Mouse (Mus musculus): ENCODE measurements around the gene Hmcn1. TPM values are rescaled to one million over a fixed set of nuclear protein-coding genes. Genes with fewer than 3 reads are reported as not detected.

Gene Hmcn1
- polyA plus RNA-seq, 1 experiment from 2014 or later = 3.3 TPM

DNA sequence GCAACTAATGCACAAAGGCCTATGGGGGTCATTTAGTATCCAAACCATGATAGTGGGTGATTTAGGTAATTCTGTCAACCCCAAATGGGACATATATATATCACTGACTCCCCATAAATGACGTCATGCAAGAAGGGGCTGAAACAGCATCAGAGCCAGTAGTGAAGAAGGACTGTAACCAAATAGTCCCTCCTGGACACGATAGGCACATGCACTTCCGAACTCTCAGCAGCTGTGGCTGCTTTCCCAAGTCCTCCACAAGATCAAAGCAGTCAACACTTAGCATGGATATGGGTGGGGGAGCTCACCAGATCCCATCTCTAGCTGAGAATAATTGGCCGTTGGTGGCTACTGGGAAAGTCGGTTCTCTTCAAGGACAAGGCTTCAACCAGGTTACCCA lies 42.2 kb downstream of the Hmcn1 start:
- Histone ChIP-seq H3K4me2 (ENCODE audit: low read depth, low read length) (no peak overlapping the region), H3K9me3 (ENCODE audit: control insufficient read depth, low read length) (no peaks in the 10 kb centered on the region), H3K36me3 (ENCODE audit: control insufficient read depth, insufficient read depth, low read length) (no peaks in the 10 kb centered on the region), H3K9ac (ENCODE audit: low read depth, low read length) (no peak overlapping the region), H3K4me3 (ENCODE audit: low read length) (no peak overlapping the region), H3K27me3 (replicated peaks; ENCODE audit: control insufficient read depth, insufficient read depth, low read length) (no peaks in the 10 kb centered on the region), H3K27ac (ENCODE audit: low read length) (no peak overlapping the region), H3K4me1 (ENCODE audit: control insufficient read depth, insufficient read depth, low read length) (0 out of 2 replicates have a peak, but pooled peaks cover 3% of the 10 kb centered on the region)
- ATAC-seq = no peak
- 93% methylated on average over 5 of the region's 5 CpGs for WGBS

DNA sequence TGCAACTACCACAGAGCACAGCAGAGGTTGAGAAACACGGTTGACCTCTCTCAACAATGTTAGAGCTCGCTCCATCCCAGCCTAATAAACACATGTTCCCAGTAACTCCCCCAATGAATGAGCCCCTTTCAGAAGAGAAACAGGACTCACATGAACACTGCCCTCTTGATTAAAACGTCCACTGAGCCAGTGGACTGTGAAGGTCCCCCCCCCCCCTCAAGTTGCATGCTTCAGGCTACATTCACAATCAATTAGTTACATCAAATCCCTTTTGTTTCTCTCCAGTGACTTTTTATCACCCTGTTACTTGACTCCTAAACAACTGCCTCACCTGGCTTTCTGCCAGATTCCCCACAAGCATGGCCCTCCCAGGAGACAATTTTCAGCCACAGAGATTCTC lies 43.2 kb downstream of the Hmcn1 start:
- no peak overlapping the region for H3K4me2 ChIP-seq (ENCODE audit: low read depth, low read length)
- no peak overlapping the region for H3K9ac ChIP-seq (ENCODE audit: low read depth, low read length)
- H3K4me1 ChIP-seq (ENCODE audit: control insufficient read depth, insufficient read depth, low read length) = 0 out of 2 replicates have a peak, but pooled peaks cover 3% of the 10 kb centered on the region
- H3K27ac ChIP-seq (ENCODE audit: low read length) = no peak overlapping the region
- WGBS = 35% methylated on average over 3 of the region's 3 CpGs
- no peaks in the 10 kb centered on the region for H3K9me3 ChIP-seq (ENCODE audit: control insufficient read depth, low read length)
- H3K4me3 ChIP-seq (ENCODE audit: low read length) = no peak overlapping the region
- H3K36me3 ChIP-seq (ENCODE audit: control insufficient read depth, insufficient read depth, low read length) = no peaks in the 10 kb centered on the region
- H3K27me3 ChIP-seq (replicated peaks; ENCODE audit: control insufficient read depth, insufficient read depth, low read length) = no peaks in the 10 kb centered on the region
- no peak for ATAC-seq

DNA sequence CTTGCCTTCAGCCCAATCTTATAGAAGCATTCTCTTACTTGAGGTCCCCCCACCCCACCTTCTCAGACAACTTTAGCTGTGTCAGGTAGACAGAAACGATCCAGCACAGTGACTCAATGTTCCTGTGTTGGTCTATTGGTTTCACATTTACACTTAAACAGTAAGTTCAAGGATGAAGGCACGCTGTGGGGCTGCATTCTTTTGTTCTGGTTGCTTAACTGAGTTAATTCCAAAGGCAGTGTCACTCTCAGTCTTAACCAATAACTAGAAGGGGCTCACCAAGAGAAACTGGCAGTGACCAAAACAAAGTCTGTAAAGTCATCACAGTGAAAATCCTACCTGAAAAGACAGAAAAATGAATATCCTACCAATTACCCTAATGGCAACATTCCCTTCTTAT lies 44.3 kb downstream of the Hmcn1 start:
- Histone ChIP-seq H3K9ac (ENCODE audit: low read depth, low read length) (no peak overlapping the region), H3K27ac (ENCODE audit: low read length) (no peak overlapping the region), H3K4me3 (ENCODE audit: low read length) (no peak overlapping the region), H3K27me3 (replicated peaks; ENCODE audit: control insufficient read depth, insufficient read depth, low read length) (no peaks in the 10 kb centered on the region), H3K9me3 (ENCODE audit: control insufficient read depth, low read length) (no peaks in the 10 kb centered on the region), H3K36me3 (ENCODE audit: control insufficient read depth, insufficient read depth, low read length) (no peaks in the 10 kb centered on the region), H3K4me1 (ENCODE audit: control insufficient read depth, insufficient read depth, low read length) (0 out of 2 replicates have a peak, but pooled peaks cover 3% of the 10 kb centered on the region), H3K4me2 (ENCODE audit: low read depth, low read length) (no peak overlapping the region)
- WGBS = 80% methylated on average over 2 of the region's 2 CpGs
- no peak for ATAC-seq

- Histone ChIP-seq H3K4me1 (ENCODE audit: control insufficient read depth, insufficient read depth, low read length) (no peaks in the 10 kb centered on the region), H3K27me3 (replicated peaks; ENCODE audit: control insufficient read depth, insufficient read depth, low read length) (no peaks in the 10 kb centered on the region), H3K9ac (ENCODE audit: low read depth, low read length) (no peak overlapping the region), H3K4me2 (ENCODE audit: low read depth, low read length) (no peak overlapping the region), H3K27ac (ENCODE audit: low read length) (no peak overlapping the region), H3K9me3 (ENCODE audit: control insufficient read depth, low read length) (no peaks in the 10 kb centered on the region), H3K4me3 (ENCODE audit: low read length) (no peak overlapping the region), H3K36me3 (ENCODE audit: control insufficient read depth, insufficient read depth, low read length) (no peaks in the 10 kb centered on the region)
- WGBS = 26% methylated on average over 2 of the region's 2 CpGs
- no peak for ATAC-seq
Measured at GRCm38 (mm10) chr1:150943601-150944000, 49.6 kb downstream of the Hmcn1 start.

- Histone ChIP-seq H3K4me2 (ENCODE audit: low read depth, low read length) (no peak overlapping the region), H3K4me3 (ENCODE audit: low read length) (no peak overlapping the region), H3K9ac (ENCODE audit: low read depth, low read length) (no peak overlapping the region), H3K9me3 (ENCODE audit: control insufficient read depth, low read length) (no peaks in the 10 kb centered on the region), H3K36me3 (ENCODE audit: control insufficient read depth, insufficient read depth, low read length) (no peaks in the 10 kb centered on the region), H3K27me3 (replicated peaks; ENCODE audit: control insufficient read depth, insufficient read depth, low read length) (no peaks in the 10 kb centered on the region), H3K27ac (ENCODE audit: low read length) (no peak overlapping the region), H3K4me1 (ENCODE audit: control insufficient read depth, insufficient read depth, low read length) (no peaks in the 10 kb centered on the region)
- no peak for ATAC-seq
- 81% methylated on average over 2 of the region's 2 CpGs for WGBS
Measured at GRCm38 (mm10) chr1:150942143-150942542, 51.1 kb downstream of the Hmcn1 start.

- H3K27me3 ChIP-seq (replicated peaks; ENCODE audit: control insufficient read depth, insufficient read depth, low read length) = no peaks in the 10 kb centered on the region
- no peaks in the 10 kb centered on the region for H3K4me1 ChIP-seq (ENCODE audit: control insufficient read depth, insufficient read depth, low read length)
- ATAC-seq = peak; percentile 64
- no peak overlapping the region for H3K4me3 ChIP-seq (ENCODE audit: low read length)
- WGBS = 41% methylated on average over 4 of the region's 4 CpGs
- H3K27ac ChIP-seq (ENCODE audit: low read length) = no peak overlapping the region
- H3K36me3 ChIP-seq (ENCODE audit: control insufficient read depth, insufficient read depth, low read length) = no peaks in the 10 kb centered on the region
- no peaks in the 10 kb centered on the region for H3K9me3 ChIP-seq (ENCODE audit: control insufficient read depth, low read length)
- no peak overlapping the region for H3K4me2 ChIP-seq (ENCODE audit: low read depth, low read length)
- H3K9ac ChIP-seq (ENCODE audit: low read depth, low read length) = no peak overlapping the region
Measured at GRCm38 (mm10) chr1:150936821-150937220, 56.4 kb downstream of the Hmcn1 start.

- no peaks in the 10 kb centered on the region for H3K9me3 ChIP-seq (ENCODE audit: control insufficient read depth, low read length)
- no peak overlapping the region for H3K27ac ChIP-seq (ENCODE audit: low read length)
- ATAC-seq = no peak
- H3K9ac ChIP-seq (ENCODE audit: low read depth, low read length) = no peak overlapping the region
- H3K36me3 ChIP-seq (ENCODE audit: control insufficient read depth, insufficient read depth, low read length) = no peaks in the 10 kb centered on the region
- no peaks in the 10 kb centered on the region for H3K27me3 ChIP-seq (replicated peaks; ENCODE audit: control insufficient read depth, insufficient read depth, low read length)
- peak overlapping the region; percentile 33; the same call in 1 of the 2 replicates for H3K4me2 ChIP-seq (ENCODE audit: low read depth, low read length)
- WGBS = 45% methylated on average over 9 of the region's 9 CpGs
- no peak overlapping the region for H3K4me3 ChIP-seq (ENCODE audit: low read length)
- H3K4me1 ChIP-seq (ENCODE audit: control insufficient read depth, insufficient read depth, low read length) = no peaks in the 10 kb centered on the region
Measured at GRCm38 (mm10) chr1:150933616-150934015, 59.6 kb downstream of the Hmcn1 start.

DNA sequence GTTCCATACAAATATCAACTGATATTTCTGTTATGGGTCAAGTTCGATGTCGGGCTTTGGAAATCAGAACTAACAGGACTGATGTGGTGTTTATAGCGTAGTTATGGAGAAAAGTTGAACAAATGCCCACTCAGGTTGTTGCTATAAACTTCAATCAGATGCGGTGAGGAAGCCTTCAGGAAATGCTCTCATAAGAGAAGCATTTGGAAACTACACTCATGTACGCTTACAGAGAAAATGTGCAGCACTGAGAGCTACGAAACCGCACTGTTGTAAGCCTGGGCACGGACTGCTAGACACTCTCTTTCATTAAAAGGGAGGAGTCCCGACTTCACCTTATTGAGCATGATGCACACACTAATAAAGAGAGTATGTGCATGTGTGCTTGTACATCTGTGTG lies 72.4 kb downstream of the Hmcn1 start:
- ATAC-seq = no peak
- no peaks in the 10 kb centered on the region for H3K9me3 ChIP-seq (ENCODE audit: control insufficient read depth, low read length)
- WGBS = 81% methylated on average over 9 of the region's 9 CpGs
- no peaks in the 10 kb centered on the region for H3K36me3 ChIP-seq (ENCODE audit: control insufficient read depth, insufficient read depth, low read length)
- H3K27me3 ChIP-seq (replicated peaks; ENCODE audit: control insufficient read depth, insufficient read depth, low read length) = no peaks in the 10 kb centered on the region
- no peak overlapping the region for H3K4me2 ChIP-seq (ENCODE audit: low read depth, low read length)
- no peak overlapping the region for H3K4me3 ChIP-seq (ENCODE audit: low read length)
- no peak overlapping the region for H3K27ac ChIP-seq (ENCODE audit: low read length)
- no peaks in the 10 kb centered on the region for H3K4me1 ChIP-seq (ENCODE audit: control insufficient read depth, insufficient read depth, low read length)
- H3K9ac ChIP-seq (ENCODE audit: low read depth, low read length) = no peak overlapping the region

DNA sequence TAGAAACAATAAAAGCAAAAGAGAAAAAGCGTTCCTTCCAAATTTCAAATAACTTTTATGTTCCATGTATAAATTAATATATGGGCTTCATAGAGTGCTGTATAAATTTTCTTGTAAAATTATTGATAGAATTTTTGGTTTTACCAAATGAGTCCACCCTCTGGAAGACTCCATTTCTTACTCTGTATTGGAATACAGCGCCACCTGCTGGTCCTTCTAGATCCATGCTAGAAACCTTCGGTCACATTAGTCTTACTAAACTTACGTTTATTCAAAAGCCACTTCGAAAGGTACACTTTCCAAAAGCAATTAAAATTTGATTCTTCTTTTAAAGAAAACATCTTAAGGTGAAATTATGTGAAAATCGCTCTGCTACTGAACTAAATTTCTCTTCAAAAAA lies 73.0 kb downstream of the Hmcn1 start:
- no peak overlapping the region for H3K4me2 ChIP-seq (ENCODE audit: low read depth, low read length)
- 45% methylated on average over 6 of the region's 6 CpGs for WGBS
- no peaks in the 10 kb centered on the region for H3K36me3 ChIP-seq (ENCODE audit: control insufficient read depth, insufficient read depth, low read length)
- ATAC-seq = no peak
- no peak overlapping the region for H3K4me3 ChIP-seq (ENCODE audit: low read length)
- H3K9ac ChIP-seq (ENCODE audit: low read depth, low read length) = no peak overlapping the region
- H3K4me1 ChIP-seq (ENCODE audit: control insufficient read depth, insufficient read depth, low read length) = no peaks in the 10 kb centered on the region
- no peak overlapping the region for H3K27ac ChIP-seq (ENCODE audit: low read length)
- no peaks in the 10 kb centered on the region for H3K27me3 ChIP-seq (replicated peaks; ENCODE audit: control insufficient read depth, insufficient read depth, low read length)
- no peaks in the 10 kb centered on the region for H3K9me3 ChIP-seq (ENCODE audit: control insufficient read depth, low read length)

DNA sequence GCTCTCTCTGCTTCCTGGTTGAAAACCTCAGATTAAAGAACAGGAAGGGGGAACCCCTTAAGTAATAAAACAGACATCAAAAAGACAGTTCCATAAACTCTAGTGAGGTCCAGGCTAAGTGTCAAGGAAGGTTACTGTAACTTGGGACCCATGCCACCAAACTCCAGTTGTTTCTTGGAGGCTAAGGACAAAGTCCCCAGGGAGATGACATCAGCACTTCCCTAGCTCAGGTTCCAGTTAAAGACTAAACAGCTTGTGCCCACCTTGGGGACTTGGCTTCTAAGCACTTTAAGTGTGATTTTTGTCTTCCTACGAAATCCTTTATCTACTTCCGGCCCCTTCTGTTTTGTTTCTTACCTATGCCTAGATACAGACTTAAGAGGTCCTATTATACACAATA lies 78.3 kb downstream of the Hmcn1 start:
- WGBS = 63% methylated on average over 2 of the region's 2 CpGs
- Histone ChIP-seq H3K27me3 (replicated peaks; ENCODE audit: control insufficient read depth, insufficient read depth, low read length) (no peaks in the 10 kb centered on the region), H3K4me3 (ENCODE audit: low read length) (no peak overlapping the region), H3K4me1 (ENCODE audit: control insufficient read depth, insufficient read depth, low read length) (no peaks in the 10 kb centered on the region; the same call in 1 of the 2 replicates), H3K27ac (ENCODE audit: low read length) (no peak overlapping the region), H3K36me3 (ENCODE audit: control insufficient read depth, insufficient read depth, low read length) (no peaks in the 10 kb centered on the region), H3K9me3 (ENCODE audit: control insufficient read depth, low read length) (no peaks in the 10 kb centered on the region), H3K9ac (ENCODE audit: low read depth, low read length) (no peak overlapping the region), H3K4me2 (ENCODE audit: low read depth, low read length) (no peak overlapping the region)
- peak; percentile 56 for ATAC-seq
